Mouse (Mus musculus) megakaryocyte, embryonic 14.5 days (primary cell): ENCODE results near the gene Hax1.

Experiments used
- FLI1 ChIP-seq: IDR thresholded peaks from 2 replicates; pipeline ENCODE4 v1.6.1; 2012; ENCODE audit warnings: low read length, inconsistent platforms, mixed read lengths
- GATA1 ChIP-seq: IDR thresholded peaks from 3 replicates; pipeline ENCODE4 v1.6.1; 2012; ENCODE audit warnings: mixed read lengths, low read length, inconsistent platforms, borderline replicate concordance

DNA sequence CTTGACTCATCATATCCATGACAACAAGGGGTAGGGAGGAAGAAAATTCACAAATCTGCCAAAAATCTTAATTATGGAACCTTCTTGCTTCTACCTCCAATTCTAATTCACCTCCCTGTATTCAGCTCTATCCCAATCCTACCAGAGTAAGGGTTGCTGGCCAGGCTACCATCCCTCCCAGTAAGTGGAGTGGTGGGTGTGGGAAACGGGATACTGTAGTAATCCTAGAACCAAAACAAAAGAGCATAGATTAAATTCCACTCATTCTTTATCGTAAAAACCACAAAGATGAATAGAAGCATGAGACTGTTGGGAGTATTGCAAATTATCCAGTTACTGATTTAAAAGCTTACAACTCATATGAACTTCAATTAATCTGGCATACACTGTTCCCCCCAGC is 11.7 kb upstream of the Hax1 start:
- TF ChIP-seq GATA1 (no peak), FLI1 (no peak)
